Mouse (Mus musculus): ENCODE measurements around the gene Cbr3.

DNA sequence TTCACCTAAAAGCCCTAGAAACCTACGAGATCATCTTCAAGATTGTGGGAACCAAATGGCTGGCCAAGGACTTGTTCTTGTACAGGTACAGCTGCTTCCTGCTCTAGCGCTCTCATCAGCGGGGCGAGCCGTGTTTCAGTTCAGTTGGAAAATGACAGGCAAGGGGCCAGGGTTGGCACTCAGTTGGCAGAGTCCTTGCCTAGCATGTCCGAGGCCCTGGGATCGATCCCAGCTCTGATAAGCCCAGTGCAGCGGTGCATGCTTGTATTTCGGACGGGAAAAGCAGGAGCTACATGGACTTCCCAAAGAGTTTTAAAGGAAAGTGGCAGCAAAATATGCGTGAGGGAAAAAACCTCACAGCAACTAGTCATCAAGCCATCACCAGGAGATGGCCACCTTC, 56.2 kb downstream of the Cbr3 start:
- TF ChIP-seq POLR2A (IDR thresholded peaks at IDR 0.05; ENCODE audit: insufficient read depth, low read depth, low read length) (no peak), CTCF (IDR thresholded peaks at IDR 0.05) (no peak)

Data from heart, adult 2 months (tissue).